Mouse (Mus musculus): ENCODE results near the gene Sf3b4.

Sf3b4 gene

DNA sequence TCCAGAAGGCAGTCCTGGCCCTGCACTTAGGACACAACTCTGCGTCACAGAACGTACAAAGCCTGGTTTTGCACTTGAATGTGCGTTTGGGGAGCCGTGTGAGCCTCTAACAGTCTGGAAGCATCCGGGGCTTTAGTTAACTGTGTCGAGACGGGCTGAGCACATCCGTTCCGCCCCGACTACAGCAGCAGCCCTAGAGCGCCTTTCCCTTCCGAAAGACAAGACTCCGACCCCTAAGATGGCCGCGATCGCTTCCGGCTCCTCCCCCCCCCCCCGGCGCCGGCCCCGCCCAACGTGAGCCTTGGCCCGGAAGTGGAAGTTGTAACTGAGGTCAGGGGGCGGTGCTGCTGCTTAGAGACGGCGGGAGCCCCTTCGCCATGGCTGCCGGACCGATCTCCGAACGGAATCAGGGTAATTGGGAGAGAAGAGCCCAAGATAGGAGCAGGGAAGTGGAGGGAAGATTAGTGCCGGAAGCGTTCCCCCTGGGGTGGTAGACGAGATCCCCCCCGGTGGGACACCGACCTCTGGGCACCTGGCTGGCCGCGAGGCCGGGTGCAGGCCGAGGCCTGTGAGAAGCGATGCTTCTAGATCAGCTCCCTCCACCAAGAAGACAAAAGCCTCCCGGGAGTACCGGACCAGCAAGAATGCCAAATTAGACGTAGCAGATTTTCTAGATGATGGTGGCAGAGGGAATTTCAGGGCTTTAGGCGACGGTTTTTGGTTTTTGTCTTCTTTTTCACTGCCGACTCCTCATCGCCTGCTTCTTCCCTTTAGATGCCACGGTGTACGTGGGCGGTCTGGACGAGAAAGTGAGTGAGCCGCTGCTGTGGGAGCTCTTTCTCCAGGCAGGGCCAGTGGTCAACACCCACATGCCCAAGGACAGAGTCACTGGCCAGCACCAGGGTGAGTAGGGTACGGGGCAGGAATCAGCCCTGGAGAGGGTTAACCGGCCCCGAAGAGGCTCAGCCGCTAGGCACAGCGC is at the start of gene Sf3b4:
Sf3b4 (plus strand) TSS at position 136 of the 982 bp plus-strand sequence.
- peak; percentile 84 to 89 for DNase-seq (ENCODE audit: low spot score in 2 of 2)

DNA sequence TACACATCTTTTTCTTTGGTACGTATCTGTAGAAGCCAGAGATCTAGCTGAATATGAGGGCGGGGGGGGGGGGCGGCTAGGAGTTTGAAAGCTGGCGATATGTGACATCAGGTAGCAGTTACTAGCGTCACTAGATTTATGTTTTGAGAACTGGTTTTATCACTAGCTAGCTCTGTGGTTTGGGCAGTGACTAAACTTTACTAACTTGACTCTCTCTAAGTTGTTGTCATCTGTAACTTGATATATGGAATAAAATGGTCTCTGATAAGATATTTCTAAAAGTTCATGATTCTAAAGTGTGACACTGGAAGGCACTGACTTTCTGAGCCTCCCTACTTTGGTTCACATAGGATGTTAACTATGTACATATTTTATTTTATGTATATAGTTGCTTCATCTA is 47.9 kb upstream of the Sf3b4 start:
- no peak for DNase-seq (ENCODE audit: low spot score in 2 of 2)

DNA sequence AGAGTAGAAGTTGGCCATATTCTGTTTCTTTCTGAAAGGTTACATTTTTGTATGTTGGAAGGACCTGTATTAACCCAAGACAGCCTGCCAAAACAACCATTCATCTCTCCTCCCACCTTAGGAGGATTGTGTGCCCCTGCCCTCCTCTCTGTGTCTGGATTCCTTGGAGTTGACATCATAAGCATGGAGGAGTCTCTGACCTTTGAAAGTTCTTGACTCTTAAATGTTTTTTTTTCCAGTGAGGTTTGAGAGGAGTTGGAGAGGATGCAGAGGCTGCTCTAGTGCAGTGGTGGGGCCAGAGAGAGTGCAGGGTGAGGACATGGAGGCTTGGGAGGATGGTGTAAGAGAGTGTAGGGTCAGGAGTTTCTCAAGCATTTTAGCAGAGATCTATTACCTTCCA is 44.0 kb upstream of the Sf3b4 start:
- no peak for DNase-seq (ENCODE audit: low spot score in 2 of 2)

DNA sequence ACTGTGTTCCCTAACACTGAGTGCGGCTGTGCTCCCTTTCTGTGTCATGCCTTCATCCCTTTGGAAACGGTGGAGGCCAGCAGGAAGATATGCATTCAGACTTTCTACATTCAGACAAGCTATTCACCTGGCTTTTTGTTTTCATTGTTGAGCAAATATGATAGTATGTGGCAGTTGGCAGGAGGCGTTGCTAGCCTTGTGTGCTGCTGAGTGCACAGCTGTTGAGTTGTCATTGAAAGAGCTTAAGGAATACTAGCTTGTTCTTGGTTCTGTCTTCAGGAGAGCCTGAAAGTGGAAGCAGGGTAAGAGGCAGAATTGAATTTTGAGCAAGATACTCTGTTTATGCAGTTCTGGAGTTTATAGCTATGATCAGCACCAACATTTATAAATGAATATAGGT is 39.7 kb upstream of the Sf3b4 start:
- DNase-seq (ENCODE audit: low spot score in 2 of 2): no peak

- no peak for DNase-seq (ENCODE audit: low spot score in 2 of 2)
Measured at GRCm38 (mm10) chr3:96133327-96133905, 38.7 kb upstream of the Sf3b4 start.

DNA sequence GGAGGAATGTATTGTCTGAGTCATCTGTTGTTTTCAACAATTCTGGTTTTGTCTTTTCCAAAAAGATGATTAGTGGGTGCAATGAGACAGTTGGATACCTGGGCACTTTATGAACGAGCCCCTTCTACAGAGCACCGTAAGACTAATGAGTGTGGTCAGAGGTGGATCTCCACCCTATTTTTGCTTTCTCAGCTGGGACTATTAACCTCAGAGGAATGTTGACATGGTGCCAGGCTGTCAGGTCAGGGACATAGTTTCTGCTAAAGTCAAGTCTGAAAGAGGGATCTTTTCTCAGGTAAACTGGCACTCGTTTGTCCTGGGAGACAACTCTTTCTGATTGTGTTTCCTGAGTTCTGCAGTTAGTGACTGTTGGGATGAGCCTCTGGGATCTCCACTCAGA is 37.1 kb upstream of the Sf3b4 start:
- no peak for DNase-seq (ENCODE audit: low spot score in 2 of 2)

DNA sequence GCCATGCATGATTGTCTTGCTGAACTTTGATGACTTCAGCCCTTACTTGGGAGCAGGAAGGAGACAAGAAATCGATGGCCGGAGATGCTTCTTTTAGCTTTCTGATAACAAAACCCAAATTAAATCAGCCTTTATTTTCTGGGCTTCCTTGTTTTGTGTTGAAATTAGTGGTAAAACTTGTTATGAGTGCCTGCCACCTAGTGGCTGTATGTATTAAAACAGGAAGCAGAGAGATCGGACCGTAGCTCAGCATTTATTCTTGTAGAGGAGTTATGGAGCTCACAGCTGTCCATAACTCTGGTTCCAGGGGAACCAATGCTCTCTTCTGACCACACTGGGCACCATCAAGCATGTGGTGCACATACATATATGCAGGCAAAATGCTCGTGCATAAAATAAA is 24.2 kb upstream of the Sf3b4 start:
- peak; percentile 24 to 59 for DNase-seq (ENCODE audit: low spot score in 2 of 2)

DNA sequence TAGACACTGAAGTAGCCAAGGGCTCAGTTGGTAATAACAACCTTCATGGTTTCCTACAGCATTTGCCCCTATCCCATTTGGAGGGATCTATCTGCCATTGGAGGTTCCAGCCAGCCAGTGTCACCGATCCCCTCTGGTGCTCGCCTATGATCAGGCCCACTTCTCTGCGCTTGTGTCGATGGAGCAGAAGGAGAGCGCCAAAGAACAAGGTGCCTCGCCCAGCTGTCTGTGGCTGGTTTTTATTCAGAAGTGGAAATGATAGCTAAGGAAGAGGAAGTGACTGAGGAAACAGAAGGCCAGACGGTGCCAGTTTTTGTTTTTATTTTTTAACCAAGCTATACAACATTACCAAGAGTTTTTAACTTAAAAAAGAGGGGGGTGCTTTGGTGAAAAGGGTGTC is 20.3 kb upstream of the Sf3b4 start:
- no peak for DNase-seq (ENCODE audit: low spot score in 2 of 2)

GRCm38 (mm10) chr3:96152611-96153010 is 19.5 kb upstream of the Sf3b4 start:
- no peak for DNase-seq (ENCODE audit: low spot score in 2 of 2)

GRCm38 (mm10) chr3:96155501-96155900 is 16.6 kb upstream of the Sf3b4 start:
- DNase-seq (ENCODE audit: low spot score in 2 of 2): no peak

- no peak for DNase-seq (ENCODE audit: low spot score in 2 of 2)
Measured at GRCm38 (mm10) chr3:96159820-96160219, 12.3 kb upstream of the Sf3b4 start.

DNA sequence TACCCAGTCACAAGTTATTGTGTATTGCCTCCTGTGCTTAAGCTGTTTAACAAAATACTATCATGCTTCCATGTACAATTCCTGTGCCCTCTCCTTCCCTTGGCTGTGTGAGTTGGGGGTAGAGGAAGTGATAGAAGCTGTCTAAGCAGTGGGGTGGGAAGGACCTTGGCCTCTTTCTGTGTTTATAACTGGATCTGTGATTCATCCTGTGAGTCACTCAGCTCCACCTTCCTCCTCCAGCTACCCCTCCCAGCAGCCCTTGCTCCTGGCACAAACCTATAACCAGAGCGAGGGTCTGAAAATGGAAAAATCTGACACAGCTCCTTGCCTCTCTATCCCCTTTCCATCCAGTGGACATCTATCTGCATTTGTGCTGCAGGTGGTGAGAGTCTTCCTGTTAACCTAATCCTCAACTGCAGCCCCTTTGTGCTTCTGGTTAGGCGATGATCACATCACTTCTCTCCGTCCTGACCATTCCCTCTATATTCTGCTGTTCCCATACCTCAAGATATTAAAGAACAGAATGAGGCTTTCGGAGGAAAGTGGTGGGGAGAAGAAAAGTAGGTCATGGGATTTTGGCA is 11.8 kb upstream of the Sf3b4 start:
- DNase-seq (ENCODE audit: low spot score in 2 of 2): no peak

DNA sequence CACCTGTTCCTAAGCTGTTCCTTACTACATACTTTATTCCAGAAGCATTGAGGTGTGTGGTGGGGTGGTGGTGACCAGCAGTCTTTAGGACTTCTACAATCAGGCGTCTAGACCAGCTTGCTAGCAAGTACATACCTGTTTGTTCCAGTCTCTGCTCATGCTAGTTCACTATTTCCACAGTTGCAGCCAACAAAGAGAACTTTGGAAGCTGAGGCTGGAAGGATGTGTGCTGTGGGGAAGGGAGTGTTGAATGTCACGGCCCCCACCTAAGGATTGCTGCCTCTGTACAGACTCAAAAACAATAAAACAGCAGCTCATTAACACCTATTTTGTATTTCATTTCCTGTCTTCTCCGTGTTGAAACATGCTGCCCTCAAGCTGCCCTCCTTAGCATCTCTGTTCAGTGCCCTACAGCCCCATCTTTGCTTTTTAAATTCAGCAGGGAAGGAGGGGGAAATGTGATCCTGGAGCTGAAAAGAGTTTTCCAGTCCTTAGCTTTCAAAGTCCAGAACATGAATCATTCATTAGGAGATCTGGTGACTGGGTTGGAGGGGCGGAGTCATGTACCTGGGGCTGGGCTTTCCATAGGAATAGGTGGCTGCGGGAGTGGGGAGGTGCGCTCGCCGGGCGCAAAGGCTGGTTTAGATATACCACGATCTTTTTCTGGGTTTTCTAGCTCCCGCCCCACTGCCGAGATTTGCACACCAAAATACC is 11.2 kb upstream of the Sf3b4 start:
- no peak for DNase-seq (ENCODE audit: low spot score in 2 of 2)

- DNase-seq (ENCODE audit: low spot score in 2 of 2): no peak
Measured at GRCm38 (mm10) chr3:96161869-96162840, 10.0 kb upstream of the Sf3b4 start, which contains the start of gene Mtmr11. TSS of gene Mtmr11 (plus strand) at chr3:96162004.

DNA sequence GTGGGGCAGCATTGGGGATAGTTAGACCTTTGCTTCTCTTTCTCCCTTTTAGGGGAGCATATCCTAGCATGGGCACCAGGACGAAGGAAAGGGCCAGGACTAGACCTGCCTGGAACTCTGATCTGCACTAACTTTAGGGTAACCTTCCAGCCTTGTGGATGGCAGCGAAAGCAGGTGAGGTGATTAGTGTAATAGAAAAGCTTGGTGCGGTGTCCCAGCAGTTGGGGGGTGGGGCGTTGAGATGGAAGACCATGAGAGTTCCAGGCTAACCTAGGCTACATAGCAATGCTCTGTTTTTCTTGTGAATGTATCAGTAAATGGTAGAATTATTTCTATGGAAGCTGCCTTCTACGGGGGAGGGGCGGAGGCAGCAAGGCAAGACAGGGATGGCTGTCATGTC is 9.1 kb upstream of the Sf3b4 start:
- DNase-seq (ENCODE audit: low spot score in 2 of 2): no peak

DNA sequence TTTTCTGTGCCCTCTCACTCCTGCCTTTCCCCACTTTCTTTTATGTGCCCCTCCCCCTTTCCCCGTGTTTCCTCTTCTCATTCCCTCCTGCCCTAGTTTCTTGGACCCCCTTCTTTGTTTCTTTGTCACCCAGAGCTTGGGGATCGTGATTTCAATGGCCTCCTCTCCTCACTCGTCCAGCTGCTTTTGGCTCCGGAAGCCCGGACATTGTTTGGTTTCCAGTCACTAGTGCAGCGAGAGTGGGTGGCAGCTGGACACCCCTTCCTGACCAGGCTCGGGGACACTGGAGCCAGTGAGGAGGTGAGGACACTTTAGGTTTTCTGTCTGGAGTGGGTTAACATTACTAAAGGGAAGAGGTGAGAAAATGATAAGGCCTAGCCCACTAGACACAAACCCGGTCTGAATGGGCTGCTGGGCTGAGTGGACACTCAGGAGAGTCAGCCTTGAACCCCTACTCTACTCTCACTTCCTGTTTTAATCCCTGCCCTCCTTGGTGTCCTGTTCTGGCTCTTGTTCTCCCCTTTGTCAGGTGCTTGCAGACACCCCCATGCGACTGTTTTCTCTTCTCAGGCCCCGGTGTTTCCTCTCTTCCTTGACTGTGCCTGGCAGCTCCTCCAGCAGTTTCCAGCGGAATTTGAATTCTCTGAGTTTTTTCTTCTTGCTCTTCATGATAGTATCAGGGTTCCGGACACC is 3.5 kb upstream of the Sf3b4 start:
- no peak for DNase-seq (ENCODE audit: low spot score in 2 of 2)

DNA sequence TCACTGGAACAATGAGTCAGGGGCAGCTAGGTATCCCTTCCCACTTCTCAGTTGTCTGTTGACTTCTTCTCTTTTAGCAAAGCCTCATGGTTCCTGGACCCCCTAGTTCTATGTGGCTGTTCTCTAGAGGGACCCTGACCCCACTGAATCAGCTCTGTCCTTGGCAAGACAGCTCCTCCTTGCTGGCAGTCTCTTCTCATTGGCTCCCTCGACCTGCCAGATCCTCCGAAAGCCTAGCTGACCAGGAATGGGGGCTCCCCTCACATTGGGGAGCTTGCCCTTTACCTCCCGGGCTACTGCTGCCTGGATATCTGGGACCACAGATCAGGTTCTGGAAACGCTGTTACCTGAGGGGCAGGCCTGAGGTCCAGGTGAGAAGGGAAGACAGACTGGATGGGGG is 1.9 kb upstream of the Sf3b4 start:
- no peak for DNase-seq (ENCODE audit: low spot score in 2 of 2)

GRCm38 (mm10) chr3:96170976-96171545 is 1.1 kb upstream of the Sf3b4 start:
- DNase-seq (ENCODE audit: low spot score in 2 of 2): no peak

DNA sequence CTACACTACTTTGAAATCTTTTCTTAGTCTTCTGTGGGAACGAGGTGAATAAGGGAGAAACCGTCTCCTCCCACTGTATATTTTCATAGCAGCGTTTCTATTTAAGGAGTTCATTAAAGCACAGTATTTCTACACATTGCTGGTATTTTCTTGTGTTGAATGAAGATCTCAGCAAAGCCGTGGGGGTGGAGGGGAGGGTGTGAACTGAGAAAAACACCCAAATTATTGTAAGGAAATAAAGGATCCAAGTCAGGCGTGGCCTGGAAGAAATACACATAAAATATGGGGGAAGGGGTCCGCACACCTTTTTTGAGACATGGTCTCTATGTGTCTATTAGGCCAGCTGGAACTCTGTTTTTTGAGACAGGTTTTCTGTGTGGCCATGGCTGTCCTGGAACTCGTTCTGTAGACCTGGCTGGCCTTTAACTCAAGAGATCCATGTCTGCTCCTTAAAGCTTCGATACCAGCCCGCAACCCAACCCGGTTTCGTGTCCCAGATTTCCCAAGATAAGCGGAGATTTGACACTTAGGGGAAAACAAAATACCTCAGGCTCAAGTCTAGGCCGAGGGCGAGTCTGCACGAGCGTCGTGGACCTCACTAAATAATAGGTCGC is 442 bp upstream of the Sf3b4 start:
- DNase-seq (ENCODE audit: low spot score in 2 of 2): no peak

DNA sequence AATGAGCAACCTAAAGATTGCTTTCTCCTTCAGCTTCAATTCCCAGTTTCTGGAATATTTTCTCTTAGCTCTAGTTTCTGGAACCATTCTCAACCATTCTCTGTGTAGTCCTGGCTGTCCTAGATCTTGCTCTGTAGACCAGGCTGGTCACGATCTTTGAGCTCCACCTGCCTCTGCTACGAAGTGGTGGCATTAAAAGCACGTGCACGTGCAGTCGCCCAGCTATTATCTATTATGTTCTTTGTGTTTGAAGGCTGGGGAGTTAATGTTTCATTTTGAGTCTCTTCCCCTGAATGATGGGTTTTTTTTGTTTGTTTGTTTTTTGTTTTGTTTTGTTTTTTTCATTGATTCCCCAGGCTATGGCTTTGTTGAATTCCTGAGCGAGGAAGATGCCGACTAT is 1.1 kb downstream of the Sf3b4 start:
- no peak for DNase-seq (ENCODE audit: low spot score in 2 of 2)
